Mouse (Mus musculus) G1E (cell line): ENCODE data around the gene Glra4. TPM values are rescaled to one million over a fixed set of nuclear protein-coding genes. Genes with fewer than 3 reads are reported as not detected.

Experiments used
- ATAC-seq: 2 replicates; pipeline ENCODE4 v1.8.0; 2016; ENCODE audit warnings: mild to moderate bottlenecking; ENCODE audit not compliant: insufficient number of reproducible peaks, poor library complexity, low FRiP score, severe bottlenecking; ENCODE audit errors: extremely low read depth
- DNase-seq: peaks from one replicate; pipeline ENCODE4 v3.0.0; 2012; ENCODE audit warnings: low spot score
- H3K27me3 ChIP-seq: 2 replicates; pipeline ENCODE4 v1.6.1; 2012; ENCODE audit warnings: mild to moderate bottlenecking, low read length, inconsistent platforms; ENCODE audit not compliant: insufficient read depth
- H3K36me3 ChIP-seq: replicated peaks from 2 replicates; pipeline ENCODE3; 2012; ENCODE audit warnings: mild to moderate bottlenecking, inconsistent platforms
- H3K4me1 ChIP-seq: 2 replicates; pipeline ENCODE4 v1.6.1; 2012; ENCODE audit warnings: low read depth, low read length, inconsistent platforms, mixed read lengths; ENCODE audit not compliant: insufficient read depth
- H3K4me3 ChIP-seq: 2 replicates; pipeline ENCODE4 v1.5.1; 2012; ENCODE audit warnings: low read depth, mild to moderate bottlenecking, inconsistent platforms, low read length, moderate library complexity, mixed read lengths
- H3K9me3 ChIP-seq: replicated peaks from 2 replicates; pipeline ENCODE4 v1.6.1; 2012; ENCODE audit warnings: inconsistent platforms
- CTCF ChIP-seq: IDR thresholded peaks from 2 replicates; pipeline ENCODE4 v1.5.1; 2012; ENCODE audit warnings: low read depth, low read length, inconsistent platforms, mixed read lengths
- GATA1 ChIP-seq: IDR thresholded peaks from 2 replicates; pipeline ENCODE4 v1.6.1; 2012; ENCODE audit warnings: borderline replicate concordance, low read length, inconsistent platforms, mixed read lengths
- GATA2 ChIP-seq: IDR thresholded peaks from 2 replicates; pipeline ENCODE4 v1.6.1; 2012; ENCODE audit warnings: low read depth, low read length, inconsistent platforms, borderline replicate concordance
- POLR2AphosphoS5 ChIP-seq: IDR thresholded peaks from 2 replicates; pipeline ENCODE4 v1.6.1; 2012; ENCODE audit warnings: low read depth, low read length, inconsistent platforms; ENCODE audit not compliant: insufficient replicate concordance
- TAL1 ChIP-seq: conservative IDR thresholded peaks from 2 replicates; pipeline ENCODE4 v1.6.1; 2012; ENCODE audit warnings: low read depth, low read length, inconsistent platforms, mixed read lengths
- polyA plus RNA-seq: library from polyadenylated mRNA; stranded (reverse); fragments of >175 nt; gene quantifications from 2 replicates; pipeline ENCODE4 v1.2.3, GENCODE M21; 2012
- total RNA-seq, 2 experiments: library from RNA; stranded (forward) in 1 of 2; stranded (reverse) in 1 of 2; fragments of 200-1000 nt in 1 of 2; fragments of >200 nt in 1 of 2; fragmentation: Nextera tagmentation in 1 of 2; gene quantifications; 2 replicates each; pipeline ENCODE4 v1.2.3; 2014 to 2017

Glra4 gene
- total and polyA plus RNA-seq, 3 experiments, result not detected

GRCm38 (mm10) chrX:136789446-136789845 lies 9.5 kb upstream of the Glra4 start:
- TF ChIP-seq CTCF (no peak), GATA2 (no peak), POLR2AphosphoS5 (no peak), GATA1 (no peak), TAL1 (no peak)
- Histone ChIP-seq H3K4me3 (no peak overlapping the region), H3K27me3 (no peaks in the 10 kb centered on the region), H3K4me1 (no peaks in the 10 kb centered on the region), H3K36me3 (peaks cover 23% of the 10 kb centered on the region), H3K9me3 (no peaks in the 10 kb centered on the region)
- no peak for ATAC-seq
- no peak for DNase-seq

GRCm38 (mm10) chrX:136779262-136779661 lies 679 bp downstream of the Glra4 start:
- H3K9me3 ChIP-seq, result no peaks in the 10 kb centered on the region
- H3K4me3 ChIP-seq, result no peak overlapping the region
- H3K27me3 ChIP-seq, result no peaks in the 10 kb centered on the region
- DNase-seq (no peak), ATAC-seq (no peak)
- peaks cover 15% of the 10 kb centered on the region for H3K36me3 ChIP-seq
- TF ChIP-seq CTCF (no peak), POLR2AphosphoS5 (no peak), TAL1 (no peak), GATA2 (no peak)
- H3K4me1 ChIP-seq, result no peaks in the 10 kb centered on the region

GRCm38 (mm10) chrX:136778046-136778445 lies 1.9 kb downstream of the Glra4 start:
- no peak for DNase-seq
- no peak for TF ChIP-seq CTCF
- Histone ChIP-seq H3K4me1 (no peaks in the 10 kb centered on the region), H3K36me3 (peaks cover 16% of the 10 kb centered on the region), H3K4me3 (no peak overlapping the region), H3K27me3 (no peaks in the 10 kb centered on the region), H3K9me3 (no peaks in the 10 kb centered on the region)
- no peak for ATAC-seq

- no peak for ATAC-seq
- H3K4me3 ChIP-seq, result no peak overlapping the region
- TF ChIP-seq CTCF (no peak), TAL1 (no peak), GATA2 (no peak), GATA1 (no peak), POLR2AphosphoS5 (no peak)
Observed at GRCm38 (mm10) chrX:136773035-136773434, 6.9 kb downstream of the Glra4 start.

GRCm38 (mm10) chrX:136761103-136762074 lies 18.6 kb downstream of the Glra4 start:
- H3K9me3 ChIP-seq, result no peaks in the 10 kb centered on the region
- DNase-seq (no peak), ATAC-seq (no peak)
- TF ChIP-seq CTCF (no peak), GATA2 (no peak), GATA1 (no peak), TAL1 (no peak), POLR2AphosphoS5 (no peak)
- H3K27me3 ChIP-seq, result no peaks in the 10 kb centered on the region
- H3K4me1 ChIP-seq, result no peaks in the 10 kb centered on the region
- no peak overlapping the region for H3K4me3 ChIP-seq
- peaks cover 33% of the 10 kb centered on the region for H3K36me3 ChIP-seq

More at GRCm38 (mm10) chrX:136773035-136773434, 6.9 kb downstream of the Glra4 start:
- Histone ChIP-seq H3K27me3 (no peaks in the 10 kb centered on the region), H3K4me1 (no peaks in the 10 kb centered on the region), H3K36me3 (peaks cover 12% of the 10 kb centered on the region), H3K9me3 (no peaks in the 10 kb centered on the region)
- no peak for DNase-seq

GRCm38 (mm10) chrX:136755464-136755863 lies 24.5 kb downstream of the Glra4 start:
- Histone ChIP-seq H3K4me1 (no peaks in the 10 kb centered on the region), H3K27me3 (no peaks in the 10 kb centered on the region), H3K36me3 (peaks cover 20% of the 10 kb centered on the region), H3K9me3 (no peaks in the 10 kb centered on the region), H3K4me3 (no peak overlapping the region)
- DNase-seq (no peak), ATAC-seq (no peak)
- TF ChIP-seq TAL1 (no peak), CTCF (no peak), GATA1 (no peak), POLR2AphosphoS5 (no peak), GATA2 (no peak)
